Mouse (Mus musculus): ENCODE measurements around the gene Wdr45b. TPM values are rescaled to one million over a fixed set of nuclear protein-coding genes. Genes with fewer than 3 reads are reported as not detected.

Gene Wdr45b
- polyA plus RNA-seq (2015; fragmentation: Nextera tagmentation; extraction: Ambion mirVana) = 79.6 and 82.9 TPM in 2 replicates

- Histone ChIP-seq H3K27ac (peak within 1 kb of the TSS; percentile 84), H3K4me1 (peaks cover 12% of the 10 kb centered on the region)
- under 1% methylated on average over 69 of the region's 69 CpGs for WGBS
Measured at GRCm38 (mm10) chr11:121354091-121354707, at the start of gene Wdr45b. Gene Wdr45b (minus strand): TSS chr11:121354445.

GRCm38 (mm10) chr11:121392405-121392804 is 38.2 kb upstream of the Wdr45b start:
- Histone ChIP-seq H3K4me1 (0 out of 2 replicates have a peak, but pooled peaks cover 6% of the 10 kb centered on the region), H3K4me2 (no peak overlapping the region), H3K4me3 (replicated peaks) (no peak overlapping the region), H3K9me3 (no peaks in the 10 kb centered on the region), H3K27me3 (replicated peaks) (no peaks in the 10 kb centered on the region), H3K27ac (no peak overlapping the region), H3K9ac (no peak overlapping the region), H3K36me3 (no peaks in the 10 kb centered on the region)
- 74% methylated on average over 3 of the region's 3 CpGs for WGBS
- ATAC-seq (ENCODE audit: insufficient read depth, low FRiP score, low read depth) = no peak

More at GRCm38 (mm10) chr11:121354091-121354707, at the start of gene Wdr45b:
- peak; percentile 96 for ATAC-seq (ENCODE audit: insufficient read depth, low FRiP score, low read depth)
- Histone ChIP-seq H3K9ac (peak within 1 kb of the TSS; percentile 64), H3K4me2 (peak within 1 kb of the TSS; percentile 83), H3K4me3 (replicated peaks) (peak within 1 kb of the TSS; percentile 87), H3K36me3 (no peaks in the 10 kb centered on the region), H3K9me3 (no peaks in the 10 kb centered on the region), H3K27me3 (replicated peaks) (no peaks in the 10 kb centered on the region)

- H3K4me3 ChIP-seq (replicated peaks) = no peak overlapping the region
- H3K27me3 ChIP-seq (replicated peaks) = 0 out of 2 replicates have a peak, but pooled peaks cover 3% of the 10 kb centered on the region
- 0 out of 2 replicates have a peak, but pooled peaks cover 8% of the 10 kb centered on the region for H3K4me1 ChIP-seq
- H3K9ac ChIP-seq = no peak overlapping the region
- WGBS = 70% methylated on average over 3 of the region's 3 CpGs
- H3K9me3 ChIP-seq = no peaks in the 10 kb centered on the region
- no peaks in the 10 kb centered on the region for H3K36me3 ChIP-seq
- no peak overlapping the region for H3K27ac ChIP-seq
- no peak for ATAC-seq (ENCODE audit: insufficient read depth, low FRiP score, low read depth)
- H3K4me2 ChIP-seq = no peak overlapping the region
Measured at GRCm38 (mm10) chr11:121390793-121391192, 36.5 kb upstream of the Wdr45b start.

- Histone ChIP-seq H3K9ac (no peak overlapping the region), H3K4me1 (0 out of 2 replicates have a peak, but pooled peaks cover 8% of the 10 kb centered on the region), H3K4me3 (replicated peaks) (peak overlapping the region; percentile 64), H3K4me2 (peak overlapping the region; percentile 94), H3K27ac (no peak overlapping the region), H3K27me3 (replicated peaks) (0 out of 2 replicates have a peak, but pooled peaks cover 3% of the 10 kb centered on the region), H3K9me3 (no peaks in the 10 kb centered on the region), H3K36me3 (no peaks in the 10 kb centered on the region)
- WGBS = 9% methylated on average over 6 of the region's 6 CpGs
- no peak for ATAC-seq (ENCODE audit: insufficient read depth, low FRiP score, low read depth)
Measured at GRCm38 (mm10) chr11:121388554-121388945, 34.3 kb upstream of the Wdr45b start.

GRCm38 (mm10) chr11:121387750-121388553 is 33.7 kb upstream of the Wdr45b start, which contains the start of gene Rab40b:
Gene Rab40b (minus strand): TSS chr11:121388251.
- Histone ChIP-seq H3K9me3 (no peaks in the 10 kb centered on the region), H3K36me3 (no peaks in the 10 kb centered on the region), H3K4me3 (replicated peaks) (peak within 1 kb of the TSS; percentile 64), H3K4me1 (0 out of 2 replicates have a peak, but pooled peaks cover 8% of the 10 kb centered on the region), H3K9ac (peak within 1 kb of the TSS; percentile 40), H3K27me3 (replicated peaks) (0 out of 2 replicates have a peak, but pooled peaks cover 3% of the 10 kb centered on the region), H3K4me2 (peak within 1 kb of the TSS; percentile 94), H3K27ac (peak within 1 kb of the TSS; percentile 46)
- peak; percentile 100 for ATAC-seq (ENCODE audit: insufficient read depth, low FRiP score, low read depth)
- under 1% methylated on average over 61 of the region's 61 CpGs for WGBS

GRCm38 (mm10) chr11:121380294-121380693 is 26.0 kb upstream of the Wdr45b start:
- Histone ChIP-seq H3K4me1 (no peaks in the 10 kb centered on the region), H3K4me3 (replicated peaks) (no peak overlapping the region), H3K9ac (no peak overlapping the region), H3K4me2 (no peak overlapping the region), H3K36me3 (no peaks in the 10 kb centered on the region), H3K27me3 (replicated peaks) (no peaks in the 10 kb centered on the region), H3K27ac (no peak overlapping the region), H3K9me3 (no peaks in the 10 kb centered on the region)
- 57% methylated on average over 6 of the region's 6 CpGs for WGBS
- no peak for ATAC-seq (ENCODE audit: insufficient read depth, low FRiP score, low read depth)

- Histone ChIP-seq H3K9ac (no peak overlapping the region), H3K4me1 (no peaks in the 10 kb centered on the region), H3K4me2 (no peak overlapping the region), H3K9me3 (no peaks in the 10 kb centered on the region), H3K27me3 (replicated peaks) (no peaks in the 10 kb centered on the region), H3K4me3 (replicated peaks) (no peak overlapping the region), H3K36me3 (no peaks in the 10 kb centered on the region), H3K27ac (no peak overlapping the region)
- ATAC-seq (ENCODE audit: insufficient read depth, low FRiP score, low read depth) = no peak
Measured at GRCm38 (mm10) chr11:121378644-121379043, 24.4 kb upstream of the Wdr45b start.

GRCm38 (mm10) chr11:121373305-121373704 is 19.1 kb upstream of the Wdr45b start:
- WGBS = 55% methylated on average over 6 of the region's 6 CpGs

GRCm38 (mm10) chr11:121370337-121370994 is 16.2 kb upstream of the Wdr45b start:
- no peak overlapping the region for H3K9ac ChIP-seq
- no peak overlapping the region for H3K4me3 ChIP-seq (replicated peaks)
- H3K4me2 ChIP-seq = no peak overlapping the region
- WGBS = 78% methylated on average over 6 of the region's 6 CpGs
- no peaks in the 10 kb centered on the region for H3K4me1 ChIP-seq
- no peak overlapping the region for H3K27ac ChIP-seq
- H3K9me3 ChIP-seq = no peaks in the 10 kb centered on the region
- no peak for ATAC-seq (ENCODE audit: insufficient read depth, low FRiP score, low read depth)
- H3K27me3 ChIP-seq (replicated peaks) = no peaks in the 10 kb centered on the region
- no peaks in the 10 kb centered on the region for H3K36me3 ChIP-seq

More at GRCm38 (mm10) chr11:121373305-121373704, 19.1 kb upstream of the Wdr45b start:
- no peak overlapping the region for H3K27ac ChIP-seq
- no peaks in the 10 kb centered on the region for H3K27me3 ChIP-seq (replicated peaks)
- H3K9me3 ChIP-seq = no peaks in the 10 kb centered on the region
- no peak for ATAC-seq (ENCODE audit: insufficient read depth, low FRiP score, low read depth)
- no peak overlapping the region for H3K9ac ChIP-seq
- no peak overlapping the region for H3K4me3 ChIP-seq (replicated peaks)
- no peak overlapping the region for H3K4me2 ChIP-seq
- no peaks in the 10 kb centered on the region for H3K36me3 ChIP-seq
- no peaks in the 10 kb centered on the region for H3K4me1 ChIP-seq

- no peaks in the 10 kb centered on the region for H3K27me3 ChIP-seq (replicated peaks)
- no peak for ATAC-seq (ENCODE audit: insufficient read depth, low FRiP score, low read depth)
- H3K9ac ChIP-seq = no peak overlapping the region
- no peak overlapping the region for H3K4me3 ChIP-seq (replicated peaks)
- H3K4me1 ChIP-seq = no peaks in the 10 kb centered on the region
- no peaks in the 10 kb centered on the region for H3K9me3 ChIP-seq
- WGBS = 54% methylated on average over 6 of the region's 6 CpGs
- no peaks in the 10 kb centered on the region for H3K36me3 ChIP-seq
- H3K27ac ChIP-seq = no peak overlapping the region
- H3K4me2 ChIP-seq = no peak overlapping the region
Measured at GRCm38 (mm10) chr11:121369622-121370021, 15.4 kb upstream of the Wdr45b start.

- H3K4me1 ChIP-seq = no peaks in the 10 kb centered on the region
- H3K27me3 ChIP-seq (replicated peaks) = no peaks in the 10 kb centered on the region
- H3K4me3 ChIP-seq (replicated peaks) = no peak overlapping the region
- 75% methylated on average over 1 of the region's 1 CpGs for WGBS
- no peaks in the 10 kb centered on the region for H3K9me3 ChIP-seq
- no peak overlapping the region for H3K27ac ChIP-seq
- no peaks in the 10 kb centered on the region for H3K36me3 ChIP-seq
- ATAC-seq (ENCODE audit: insufficient read depth, low FRiP score, low read depth) = no peak
- no peak overlapping the region for H3K4me2 ChIP-seq
- H3K9ac ChIP-seq = no peak overlapping the region
Measured at GRCm38 (mm10) chr11:121368731-121369130, 14.5 kb upstream of the Wdr45b start.
